Mouse (Mus musculus): ENCODE measurements around the gene Tmem165.

Tmem165 gene

DNA sequence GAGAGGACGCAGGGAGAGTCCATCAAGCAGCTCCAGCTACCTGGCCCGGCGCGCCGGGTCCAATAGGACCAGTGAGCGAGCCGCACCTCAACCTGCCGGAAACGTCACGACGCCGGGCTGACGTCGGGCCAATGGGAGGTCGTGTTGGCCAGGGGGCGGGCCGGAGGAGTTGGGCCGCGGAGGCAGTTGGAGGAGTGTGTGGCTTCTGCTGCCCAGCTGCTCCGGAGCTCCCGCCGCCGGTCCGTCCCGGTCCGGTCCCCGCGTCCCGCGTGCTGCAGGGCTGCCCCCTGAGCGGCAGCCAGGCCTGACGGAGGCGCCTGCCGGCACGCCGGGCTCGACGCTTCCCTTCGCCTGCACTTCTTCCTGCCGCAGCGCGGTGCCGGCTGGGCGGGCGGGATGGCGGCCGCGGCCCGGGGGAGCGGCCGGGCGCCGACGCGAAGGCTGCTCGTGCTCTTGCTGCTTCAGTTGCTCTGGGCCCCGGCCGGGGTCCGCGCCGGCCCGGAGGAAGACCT lies at the start of gene Tmem165:
Gene Tmem165 (plus strand): TSS at position 131 of the 512 bp plus-strand sequence.
- peak; percentile 97 for DNase-seq (ENCODE audit: low spot score)

- DNase-seq (ENCODE audit: low spot score), result no peak
Observed at GRCm38 (mm10) chr5:76135644-76136043, 48.0 kb upstream of the Tmem165 start.

- no peak for DNase-seq (ENCODE audit: low spot score)
Observed at GRCm38 (mm10) chr5:76136271-76136670, 47.4 kb upstream of the Tmem165 start.

DNA sequence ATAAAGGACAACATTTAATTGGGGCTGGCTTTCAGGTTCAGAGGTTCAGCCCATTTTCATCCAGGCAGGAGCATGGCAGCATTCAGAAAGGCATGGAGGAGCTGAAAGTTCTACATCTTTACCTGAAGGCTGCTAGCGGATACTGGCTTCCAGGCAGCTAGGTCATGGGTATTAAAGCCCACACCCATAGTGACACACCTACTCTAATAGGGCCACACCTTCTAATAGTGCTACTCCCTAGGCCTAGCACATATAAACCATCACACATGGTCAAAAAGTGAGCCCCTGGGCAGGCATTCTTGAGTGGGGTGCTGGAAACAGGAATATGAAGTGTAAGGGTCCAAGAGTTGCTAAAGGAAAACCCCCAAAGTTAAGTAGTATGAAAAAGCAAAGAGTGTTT lies 46.1 kb upstream of the Tmem165 start:
- no peak for DNase-seq (ENCODE audit: low spot score)

DNA sequence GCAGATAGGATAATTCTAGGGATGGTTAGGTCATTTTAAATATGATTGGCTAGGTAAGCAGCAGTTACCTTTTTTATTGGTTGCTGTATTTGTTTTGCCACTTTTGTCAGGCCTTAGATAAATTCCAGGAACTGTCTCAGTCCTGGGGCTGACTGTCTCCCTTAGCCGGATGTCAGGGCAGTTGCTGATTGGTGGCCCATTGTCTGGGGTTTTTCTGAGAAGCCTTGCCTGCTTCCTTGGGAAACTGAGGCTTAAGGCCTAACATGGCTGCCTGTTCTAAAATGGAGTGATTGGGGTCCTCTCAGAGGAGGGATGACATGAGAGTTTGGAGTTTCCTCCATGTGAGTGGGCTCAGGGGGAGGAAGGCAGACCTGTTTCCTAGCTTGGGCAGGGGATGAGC lies 45.6 kb upstream of the Tmem165 start:
- DNase-seq (ENCODE audit: low spot score), result no peak

GRCm38 (mm10) chr5:76138512-76138911 lies 45.2 kb upstream of the Tmem165 start:
- peak; percentile 54 for DNase-seq (ENCODE audit: low spot score)

GRCm38 (mm10) chr5:76139171-76139671 lies 44.5 kb upstream of the Tmem165 start:
- DNase-seq (ENCODE audit: low spot score), result no peak

GRCm38 (mm10) chr5:76139808-76140729 lies 43.6 kb upstream of the Tmem165 start, which contains the start of gene Srd5a3:
Gene Srd5a3 (plus strand): TSS chr5:76140271.
- peak; percentile 96 for DNase-seq (ENCODE audit: low spot score)

- no peak for DNase-seq (ENCODE audit: low spot score)
Observed at GRCm38 (mm10) chr5:76140730-76141066, 43.0 kb upstream of the Tmem165 start.

DNA sequence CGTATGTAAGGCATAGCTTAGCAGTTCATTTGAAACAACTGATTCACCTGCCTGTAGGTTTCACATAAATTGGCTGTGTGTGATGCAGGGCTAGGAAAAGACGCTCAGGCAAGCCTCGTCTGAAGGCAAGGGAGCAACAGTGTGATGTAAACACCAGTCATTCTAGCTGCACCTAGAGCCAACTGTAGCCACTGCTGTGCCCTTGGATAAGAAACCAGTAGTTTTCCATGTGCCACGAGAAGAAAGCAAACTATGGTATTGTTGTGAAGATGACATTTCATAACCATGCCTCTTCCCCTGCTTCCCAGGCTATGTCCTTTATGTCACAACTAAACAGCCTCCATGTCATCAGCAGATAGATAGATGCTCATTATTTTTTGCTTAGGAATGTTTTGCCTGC lies 40.3 kb upstream of the Tmem165 start:
- no peak for DNase-seq (ENCODE audit: low spot score)

- no peak for DNase-seq (ENCODE audit: low spot score)
Observed at GRCm38 (mm10) chr5:76146401-76146800, 37.3 kb upstream of the Tmem165 start.

- no peak for DNase-seq (ENCODE audit: low spot score)
Observed at GRCm38 (mm10) chr5:76149436-76149835, 34.2 kb upstream of the Tmem165 start.

GRCm38 (mm10) chr5:76152956-76153355 lies 30.7 kb upstream of the Tmem165 start:
- no peak for DNase-seq (ENCODE audit: low spot score)

GRCm38 (mm10) chr5:76153430-76153829 lies 30.2 kb upstream of the Tmem165 start:
- no peak for DNase-seq (ENCODE audit: low spot score)

- DNase-seq (ENCODE audit: low spot score), result no peak
Observed at GRCm38 (mm10) chr5:76154434-76155165, 29.1 kb upstream of the Tmem165 start.

DNA sequence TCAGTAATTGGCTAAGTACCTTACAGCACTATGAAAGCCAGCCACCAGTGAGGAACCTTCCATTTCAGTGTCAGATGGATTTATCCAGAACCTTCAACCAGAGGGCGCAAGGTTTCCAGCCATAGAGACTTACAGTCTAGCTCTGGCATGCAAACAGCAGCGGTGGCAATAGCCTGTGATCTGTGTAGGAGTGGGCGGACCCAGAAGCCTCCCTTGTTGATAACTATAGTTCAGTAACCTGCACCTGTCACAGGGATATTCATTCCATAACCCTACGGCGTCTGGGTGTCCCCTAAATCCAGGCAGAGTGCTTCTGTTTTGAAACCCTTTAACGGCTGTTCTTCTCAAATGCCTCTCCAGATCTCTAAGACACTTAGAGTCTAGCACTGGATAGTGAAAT lies 24.1 kb upstream of the Tmem165 start:
- DNase-seq (ENCODE audit: low spot score), result no peak

DNA sequence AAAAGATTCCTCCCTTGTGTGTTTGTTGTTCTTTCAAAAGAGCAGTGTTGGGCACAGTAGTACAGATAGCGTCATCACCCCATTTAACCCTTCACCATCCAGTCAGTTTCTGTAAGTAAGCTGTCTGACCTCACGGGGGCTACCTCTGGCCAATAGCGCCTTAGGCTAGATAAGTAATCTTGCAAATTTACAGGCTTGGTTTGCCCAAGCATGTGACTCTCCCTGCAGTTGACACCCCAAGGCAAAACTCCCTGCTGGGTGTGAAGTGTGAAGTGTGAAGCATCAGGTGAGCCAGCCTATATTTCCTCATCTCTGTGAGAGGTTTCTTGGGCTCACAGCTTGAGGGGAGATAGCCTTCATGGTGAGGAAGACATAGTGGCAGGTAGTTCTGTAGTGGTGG lies 23.6 kb upstream of the Tmem165 start:
- no peak for DNase-seq (ENCODE audit: low spot score)

DNA sequence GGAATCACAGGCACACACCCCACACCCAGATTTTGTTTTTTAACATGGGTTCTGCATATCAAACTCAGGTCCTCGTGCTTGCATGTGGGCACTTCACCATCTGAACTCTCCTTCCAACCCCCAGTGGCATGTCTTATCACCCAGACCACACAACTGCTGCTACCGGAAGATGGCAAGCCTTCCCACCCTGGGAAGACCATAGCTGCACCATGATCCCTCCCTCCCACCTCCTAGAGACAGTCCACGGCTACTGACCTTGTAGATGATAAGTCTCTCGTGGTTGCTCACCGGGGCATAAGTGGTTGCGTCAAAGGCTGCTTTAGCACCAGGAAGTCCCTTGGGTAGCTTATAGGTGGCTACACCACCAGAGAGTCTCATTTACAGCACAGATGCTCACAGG lies 22.2 kb upstream of the Tmem165 start:
- DNase-seq (ENCODE audit: low spot score), result no peak

DNA sequence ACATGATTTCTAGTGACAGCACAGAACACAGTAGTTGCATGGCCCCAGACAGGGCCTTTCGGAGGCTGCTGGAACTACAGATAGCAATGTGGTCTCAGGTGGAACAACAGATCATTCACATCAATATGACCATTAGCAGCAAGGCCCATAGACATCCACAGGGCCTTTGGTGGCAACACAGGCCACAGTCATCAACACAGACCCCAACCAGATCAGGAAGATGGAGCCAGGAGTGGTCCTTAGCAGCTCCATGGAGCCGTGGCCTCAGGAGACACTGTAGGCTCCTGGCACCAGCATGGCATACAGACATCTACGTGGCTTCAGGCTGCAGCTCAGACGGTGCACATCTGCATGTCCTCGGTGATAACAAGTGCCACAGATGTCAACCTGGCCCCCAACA lies 20.8 kb upstream of the Tmem165 start:
- no peak for DNase-seq (ENCODE audit: low spot score)

- DNase-seq (ENCODE audit: low spot score), result peak; percentile 50
Observed at GRCm38 (mm10) chr5:76163828-76164390, 19.8 kb upstream of the Tmem165 start.

DNA sequence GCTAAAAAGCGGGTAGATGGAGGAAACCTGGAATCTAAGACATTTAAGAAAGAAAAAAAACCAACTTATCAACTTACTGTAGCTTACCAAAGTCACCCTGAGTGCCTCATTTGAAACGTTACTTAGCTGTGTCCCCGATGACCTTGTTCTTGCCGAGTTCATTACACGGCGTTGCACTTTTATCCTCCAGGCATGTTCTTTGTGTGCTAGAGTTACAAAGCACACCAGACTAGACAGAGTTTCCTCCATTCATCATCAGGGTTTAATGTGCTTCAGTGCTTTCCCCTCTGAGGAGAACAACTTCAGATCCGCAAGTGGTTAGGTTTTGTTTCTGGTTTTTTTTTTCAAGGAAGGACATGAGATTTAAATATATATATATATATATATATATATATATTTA lies 18.9 kb upstream of the Tmem165 start:
- DNase-seq (ENCODE audit: low spot score), result no peak

- no peak for DNase-seq (ENCODE audit: low spot score)
Observed at GRCm38 (mm10) chr5:76170522-76170921, 13.2 kb upstream of the Tmem165 start.

All from embryo, embryonic 10 days (tissue).